Mouse (Mus musculus) stomach, embryonic 14.5 days (tissue): Measurements from ENCODE around the gene Dpagt1. TPM values are rescaled to one million over a fixed set of nuclear protein-coding genes. Genes with fewer than 3 reads are reported as not detected.
A peak's percentile ranks its signal among the peaks of the same experiment; 100 is the strongest.

Experiments used
- ATAC-seq: fragments of 200-750 bp; cut with Nextera tagmentation; 2 replicates; pipeline ENCODE4 v1.8.0; 2017; ENCODE audit warnings: low read depth, moderate TSS enrichment; ENCODE audit not compliant: insufficient number of reproducible peaks, insufficient read depth, low FRiP score
- H3K27ac ChIP-seq: fragments of 300-500 bp; sonication (generic); 2 replicates; pipeline ENCODE4 v1.5.1; 2014; ENCODE audit warnings: mild to moderate bottlenecking, low read length, moderate library complexity, mixed read lengths
- H3K27me3 ChIP-seq: fragments of 300-500 bp; sonication (generic); 2 replicates; pipeline ENCODE4 v1.6.1; 2014; ENCODE audit warnings: low read length, control low read depth, mixed read lengths; ENCODE audit not compliant: control insufficient read depth, insufficient read depth
- H3K36me3 ChIP-seq: fragments of 300-500 bp; sonication (generic); 2 replicates; pipeline ENCODE4 v1.6.1; 2014; ENCODE audit warnings: mild to moderate bottlenecking, control low read depth, low read length, moderate library complexity, mixed read lengths; ENCODE audit not compliant: control insufficient read depth, insufficient read depth
- H3K4me1 ChIP-seq: fragments of 300-500 bp; sonication (generic); 2 replicates; pipeline ENCODE4 v1.6.1; 2014; ENCODE audit warnings: low read length, control low read depth, mixed read lengths; ENCODE audit not compliant: control insufficient read depth, insufficient read depth
- H3K4me2 ChIP-seq: fragments of 300-500 bp; sonication (generic); replicated peaks from 2 replicates; pipeline ENCODE4 v1.6.1; 2014; ENCODE audit warnings: low read depth, low read length, control low read depth
- H3K4me3 ChIP-seq: fragments of 300-500 bp; sonication (generic); 2 replicates; pipeline ENCODE4 v1.5.1; 2014; ENCODE audit warnings: low read depth, low read length, control low read depth
- H3K9ac ChIP-seq: fragments of 300-500 bp; sonication (generic); replicated peaks from 2 replicates; pipeline ENCODE4 v1.6.1; 2014; ENCODE audit warnings: low read depth, mild to moderate bottlenecking, control low read depth, low read length, moderate library complexity, mixed read lengths
- H3K9me3 ChIP-seq: fragments of 300-500 bp; sonication (generic); 2 replicates; pipeline ENCODE4 v1.6.1; 2016; ENCODE audit warnings: low read depth, low read length, control low read depth; ENCODE audit not compliant: control insufficient read depth
- WGBS: fragments of 180-500 bp; shearing (Covaris S2); extraction: QIAGEN DNeasy Blood & Tissue Kit; methylation state at CpG from one replicate; pipeline ENCODE4 v1.1.7; 2014; 5-methylcytosine and 5-hydroxymethylcytosine counted together
- polyA plus RNA-seq: library from polyadenylated mRNA; unstranded; fragments of >200 nt; fragmentation: Nextera tagmentation; extraction: Ambion mirVana; gene quantifications from 2 replicates; pipeline ENCODE4 v1.2.1, GENCODE M21; 2014

Dpagt1 gene
- polyA plus RNA-seq, 1 experiment from 2014 or later, result 46.7 TPM

GRCm38 (mm10) chr9:44314257-44314547 lies 11.6 kb upstream of the Dpagt1 start:
- ATAC-seq, result no peak
- H3K27ac ChIP-seq, result no peak overlapping the region
- H3K9me3 ChIP-seq, result no peaks in the 10 kb centered on the region
- H3K4me2 ChIP-seq, result no peak overlapping the region
- WGBS, result 78% methylated on average over 4 of the region's 4 CpGs
- H3K9ac ChIP-seq, result no peak overlapping the region
- H3K4me1 ChIP-seq, result peaks cover 20% of the 10 kb centered on the region
- no peaks in the 10 kb centered on the region for H3K27me3 ChIP-seq
- peaks cover 13% of the 10 kb centered on the region for H3K36me3 ChIP-seq
- no peak overlapping the region for H3K4me3 ChIP-seq

DNA sequence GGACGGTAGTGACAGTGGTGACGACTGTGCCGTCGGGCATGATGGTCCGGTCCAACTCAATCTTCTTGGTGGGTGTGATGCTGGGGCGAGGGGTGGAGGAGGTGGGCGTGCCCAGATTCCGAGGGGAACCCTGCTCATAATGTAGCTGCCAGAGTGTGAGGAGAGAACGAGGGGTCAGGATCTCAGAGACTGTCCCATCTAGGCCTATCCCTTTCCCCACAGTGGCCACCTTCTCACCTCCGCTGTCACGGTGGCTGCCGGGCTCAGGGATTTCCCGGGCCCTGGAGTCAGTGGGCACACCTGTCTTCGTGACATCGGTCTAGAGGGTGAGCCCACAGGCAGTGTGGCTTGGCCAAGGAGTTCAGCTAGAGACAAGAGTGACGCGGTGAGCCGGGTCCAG lies 10.9 kb upstream of the Dpagt1 start:
- no peak overlapping the region for H3K4me2 ChIP-seq
- H3K27ac ChIP-seq, result no peak overlapping the region
- H3K4me3 ChIP-seq, result no peak overlapping the region
- no peak for ATAC-seq
- H3K27me3 ChIP-seq, result no peaks in the 10 kb centered on the region
- H3K9me3 ChIP-seq, result no peaks in the 10 kb centered on the region
- WGBS, result 88% methylated on average over 18 of the region's 18 CpGs
- peaks cover 21% of the 10 kb centered on the region for H3K4me1 ChIP-seq
- H3K9ac ChIP-seq, result no peak overlapping the region
- H3K36me3 ChIP-seq, result peaks cover 13% of the 10 kb centered on the region

DNA sequence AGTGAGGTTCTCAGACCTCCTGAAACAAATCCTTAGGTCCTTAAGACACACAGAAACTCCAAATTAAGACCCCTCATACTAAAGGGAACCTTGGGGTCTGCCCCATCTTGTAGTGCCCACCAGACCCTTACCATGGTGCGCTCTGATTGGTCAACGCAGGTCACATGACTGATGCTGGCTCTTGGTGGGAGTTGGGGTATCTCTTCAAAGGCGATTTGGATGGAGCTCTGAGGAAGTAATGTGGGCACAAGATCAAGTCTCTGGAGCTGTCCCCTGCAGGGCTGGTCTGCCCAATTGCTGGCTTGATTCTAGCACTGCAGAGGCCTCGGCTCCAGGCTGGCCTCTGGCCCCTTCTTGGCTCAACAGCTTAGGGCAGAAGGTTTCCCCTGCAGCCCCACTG lies 8.4 kb upstream of the Dpagt1 start:
- no peak overlapping the region for H3K9ac ChIP-seq
- H3K4me3 ChIP-seq, result no peak overlapping the region
- no peaks in the 10 kb centered on the region for H3K9me3 ChIP-seq
- no peak overlapping the region for H3K27ac ChIP-seq
- WGBS, result 71% methylated on average over 4 of the region's 4 CpGs
- ATAC-seq, result no peak
- H3K36me3 ChIP-seq, result peaks cover 13% of the 10 kb centered on the region
- H3K4me1 ChIP-seq, result peaks cover 11% of the 10 kb centered on the region
- no peaks in the 10 kb centered on the region for H3K27me3 ChIP-seq
- 0 out of 2 replicates have a peak overlapping the region, but pooled peaks have one; percentile 76 for H3K4me2 ChIP-seq

GRCm38 (mm10) chr9:44318076-44318825 lies 7.6 kb upstream of the Dpagt1 start:
- Histone ChIP-seq H3K36me3 (peaks cover 13% of the 10 kb centered on the region), H3K4me3 (peak overlapping the region; percentile 69), H3K27me3 (no peaks in the 10 kb centered on the region), H3K9ac (no peak overlapping the region), H3K9me3 (no peaks in the 10 kb centered on the region), H3K27ac (no peak overlapping the region), H3K4me1 (peaks cover 11% of the 10 kb centered on the region), H3K4me2 (peak overlapping the region; percentile 76)
- no peak for ATAC-seq
- WGBS, result 45% methylated on average over 5 of the region's 5 CpGs

DNA sequence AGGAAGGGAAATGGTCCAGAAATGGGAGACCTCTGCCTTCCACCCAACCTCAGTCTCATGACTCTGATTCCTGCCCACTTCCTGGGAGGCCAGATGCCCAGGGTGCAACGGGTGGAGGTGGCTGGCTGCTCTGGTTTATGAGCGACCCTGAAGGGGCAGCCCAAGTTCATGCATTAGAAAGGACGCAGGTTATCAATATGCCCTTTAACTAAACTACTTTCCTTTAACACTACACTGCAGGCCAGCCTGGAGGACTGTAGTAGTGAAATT lies 7.1 kb upstream of the Dpagt1 start:
- no peak overlapping the region for H3K27ac ChIP-seq
- WGBS, result 39% methylated on average over 3 of the region's 3 CpGs

DNA sequence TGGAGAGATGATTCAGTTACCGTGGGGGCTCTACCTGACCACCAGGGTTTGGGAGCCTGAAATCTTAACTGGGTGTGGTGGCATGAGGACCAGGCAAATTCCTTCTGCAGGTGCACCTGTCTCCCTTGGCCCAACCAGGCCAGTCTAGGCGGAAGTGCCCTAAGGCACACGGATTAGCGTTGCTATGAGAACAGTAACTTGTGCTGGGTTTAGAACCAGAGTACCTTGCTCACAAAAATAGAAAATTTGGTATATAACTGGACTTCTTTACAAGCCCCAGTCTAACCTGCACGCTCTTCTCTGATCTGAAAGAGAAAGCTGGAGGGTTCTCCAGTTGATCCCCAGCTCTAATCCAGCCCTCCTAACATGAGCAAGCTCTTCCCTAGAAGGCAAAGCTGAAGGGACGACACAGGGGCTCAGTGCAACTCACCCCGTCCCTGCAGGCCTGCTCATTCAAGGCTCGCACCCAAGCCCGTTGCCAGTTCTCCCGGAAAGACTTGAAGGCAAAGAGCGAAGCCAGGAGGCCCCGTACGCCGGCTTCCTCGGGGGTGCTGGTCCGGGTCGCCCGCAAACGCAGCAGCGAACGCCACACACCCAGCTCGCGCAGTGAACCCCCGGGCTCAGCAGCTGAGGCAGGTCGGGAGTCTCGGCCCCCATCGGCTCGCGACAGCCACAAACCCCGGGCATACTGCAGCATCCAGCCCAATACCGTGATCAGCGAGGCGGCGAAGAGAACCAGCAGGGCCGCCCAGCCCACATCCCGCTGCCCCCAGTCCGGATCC lies 6.5 kb upstream of the Dpagt1 start:
- Histone ChIP-seq H3K27ac (peak overlapping the region; percentile 12; the same call in 1 of the 2 replicates), H3K4me1 (peaks cover 11% of the 10 kb centered on the region), H3K9ac (peak overlapping the region; percentile 75), H3K27me3 (no peaks in the 10 kb centered on the region), H3K9me3 (no peaks in the 10 kb centered on the region), H3K4me2 (peak overlapping the region; percentile 76), H3K36me3 (peaks cover 10% of the 10 kb centered on the region), H3K4me3 (peak overlapping the region; percentile 69)
- 3% methylated on average over 37 of the region's 37 CpGs for WGBS
- no peak for ATAC-seq

More for the DNA sequence above, 7.1 kb upstream of the Dpagt1 start:
- peaks cover 13% of the 10 kb centered on the region for H3K36me3 ChIP-seq
- peak overlapping the region; percentile 69 for H3K4me3 ChIP-seq
- ATAC-seq, result no peak
- H3K9ac ChIP-seq, result 0 out of 2 replicates have a peak overlapping the region, but pooled peaks have one; percentile 75
- H3K9me3 ChIP-seq, result no peaks in the 10 kb centered on the region
- peak overlapping the region; percentile 76 for H3K4me2 ChIP-seq
- no peaks in the 10 kb centered on the region for H3K27me3 ChIP-seq
- H3K4me1 ChIP-seq, result peaks cover 11% of the 10 kb centered on the region

DNA sequence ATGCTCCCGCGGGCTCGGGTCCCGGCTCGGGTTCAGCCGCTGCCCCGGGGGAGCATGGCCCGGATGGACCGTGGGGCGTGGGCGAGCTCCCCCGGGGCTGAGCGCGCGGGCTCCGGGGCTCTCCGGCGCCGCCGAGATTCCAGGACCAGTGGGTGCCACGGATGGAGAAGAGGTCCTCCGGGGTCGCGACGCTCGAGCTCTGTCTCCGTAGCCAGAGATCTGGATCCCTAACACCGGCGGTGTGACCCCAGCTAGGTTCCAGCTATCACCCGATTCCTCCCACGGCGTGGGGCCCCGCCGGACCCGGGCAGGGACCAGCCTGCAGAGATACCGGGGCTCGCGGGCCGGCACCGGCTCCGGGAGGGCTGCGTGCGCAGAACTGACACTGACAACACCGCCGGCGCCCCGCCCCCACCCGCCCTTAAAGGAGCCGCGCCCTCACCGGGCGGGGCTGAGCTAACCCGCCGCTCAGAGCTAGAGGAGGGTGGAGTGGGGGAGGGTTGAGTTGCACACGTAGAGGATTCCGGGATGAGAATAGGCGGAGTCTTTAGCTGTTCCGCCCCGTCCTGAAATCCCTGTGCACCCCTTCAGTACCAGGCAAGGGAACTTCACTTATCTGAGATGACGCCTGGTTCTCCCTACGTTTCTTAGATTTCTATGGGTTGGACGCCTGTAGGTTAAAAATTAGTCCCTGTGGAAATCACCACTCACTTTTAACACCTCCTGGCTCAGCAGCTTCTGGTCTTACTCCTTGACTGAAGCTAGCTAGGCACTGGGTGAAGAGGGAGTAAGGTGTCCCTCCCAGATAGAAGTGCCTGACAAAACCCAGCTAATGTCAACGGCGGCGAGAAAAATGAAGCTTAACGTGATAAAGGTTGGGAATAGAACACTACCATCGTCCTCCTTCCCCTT lies 5.7 kb upstream of the Dpagt1 start, which contains the start of gene C2cd2l:
Gene C2cd2l (minus strand): TSS at position 399 of the 912 bp plus-strand sequence.
- ATAC-seq, result peak; percentile 97
- H3K36me3 ChIP-seq, result peaks cover 5% of the 10 kb centered on the region
- H3K4me1 ChIP-seq, result peaks cover 11% of the 10 kb centered on the region
- peak within 1 kb of the TSS; percentile 78 for H3K4me2 ChIP-seq
- H3K9me3 ChIP-seq, result no peaks in the 10 kb centered on the region
- WGBS, result under 1% methylated on average over 67 of the region's 67 CpGs
- peak within 1 kb of the TSS; percentile 79 for H3K27ac ChIP-seq
- H3K27me3 ChIP-seq, result no peaks in the 10 kb centered on the region
- peak within 1 kb of the TSS; percentile 75 for H3K9ac ChIP-seq
- peak within 1 kb of the TSS; percentile 69 for H3K4me3 ChIP-seq

DNA sequence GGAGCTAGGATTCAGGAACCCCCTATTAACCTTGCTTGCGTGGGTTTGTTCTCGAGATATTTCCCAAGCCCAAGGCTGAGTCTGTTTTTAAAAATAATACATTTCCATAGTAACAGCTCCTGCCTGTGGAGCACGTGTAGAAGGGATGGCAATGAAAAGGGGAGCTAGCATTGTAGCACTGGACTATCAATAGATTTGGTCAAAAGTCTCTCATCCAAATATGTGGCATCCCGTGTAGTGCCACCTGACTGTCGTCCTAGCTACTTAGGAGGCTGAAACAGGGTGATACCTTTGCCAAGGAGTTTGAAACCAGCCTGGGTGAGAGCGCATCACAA lies 5.1 kb upstream of the Dpagt1 start:
- WGBS, result 16% methylated on average over 6 of the region's 6 CpGs
- Histone ChIP-seq H3K4me2 (peak overlapping the region; percentile 78), H3K4me1 (peaks cover 13% of the 10 kb centered on the region), H3K9me3 (no peaks in the 10 kb centered on the region), H3K36me3 (peaks cover 2% of the 10 kb centered on the region; the same call in 1 of the 2 replicates), H3K4me3 (peak overlapping the region; percentile 69), H3K27ac (peak overlapping the region; percentile 79), H3K27me3 (no peaks in the 10 kb centered on the region), H3K9ac (0 out of 2 replicates have a peak overlapping the region, but pooled peaks have one; percentile 34)
- ATAC-seq, result no peak
